Mouse (Mus musculus): ENCODE measurements around the gene Ucp1. TPM values are rescaled to one million over a fixed set of nuclear protein-coding genes. Genes with fewer than 3 reads are reported as not detected.

Gene Ucp1
- polyA plus RNA-seq, 1 experiment from 2014 or later: 0.14 TPM

DNA sequence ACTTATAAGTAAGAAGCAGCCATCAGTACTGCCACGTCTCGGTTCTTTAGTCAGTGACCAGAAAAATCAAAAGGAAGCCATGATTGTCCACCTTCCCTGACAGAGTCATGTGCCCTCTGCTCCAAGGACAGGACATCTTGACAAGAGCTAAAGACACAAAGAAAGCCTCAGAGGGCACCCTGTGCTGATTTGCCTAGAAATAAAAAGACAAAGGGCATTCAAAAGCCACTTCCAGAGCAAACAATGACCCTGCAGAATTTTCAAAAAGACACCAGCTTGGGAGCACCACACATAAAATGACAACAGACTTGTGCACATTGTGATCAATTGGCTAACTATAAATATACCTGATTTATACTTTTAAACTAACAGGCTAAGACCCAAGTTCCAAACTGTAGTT, 25.5 kb downstream of the Ucp1 start:
- Histone ChIP-seq H3K9me3 (ENCODE audit: control insufficient read depth, low read length) (no peaks in the 10 kb centered on the region), H3K36me3 (ENCODE audit: control insufficient read depth, insufficient read depth, low read length) (peaks cover 44% of the 10 kb centered on the region), H3K4me3 (ENCODE audit: low read depth, low read length) (no peak overlapping the region), H3K9ac (ENCODE audit: low read depth, low read length) (no peak overlapping the region), H3K27me3 (replicated peaks; ENCODE audit: control insufficient read depth, insufficient read depth, low read length) (no peaks in the 10 kb centered on the region), H3K4me2 (ENCODE audit: low read depth, low read length) (no peak overlapping the region), H3K4me1 (ENCODE audit: control insufficient read depth, insufficient read depth, low read length) (no peaks in the 10 kb centered on the region), H3K27ac (replicated peaks; ENCODE audit: low read depth, low read length) (0 out of 2 replicates have a peak overlapping the region, but pooled peaks have one; percentile 10)
- whole genome bisulfite sequencing: 52% methylated on average over 2 of the region's 2 CpGs
- no peak for DNase-seq (ENCODE audit: low spot score)
- no peak for ATAC-seq (ENCODE audit: low read depth)

DNA sequence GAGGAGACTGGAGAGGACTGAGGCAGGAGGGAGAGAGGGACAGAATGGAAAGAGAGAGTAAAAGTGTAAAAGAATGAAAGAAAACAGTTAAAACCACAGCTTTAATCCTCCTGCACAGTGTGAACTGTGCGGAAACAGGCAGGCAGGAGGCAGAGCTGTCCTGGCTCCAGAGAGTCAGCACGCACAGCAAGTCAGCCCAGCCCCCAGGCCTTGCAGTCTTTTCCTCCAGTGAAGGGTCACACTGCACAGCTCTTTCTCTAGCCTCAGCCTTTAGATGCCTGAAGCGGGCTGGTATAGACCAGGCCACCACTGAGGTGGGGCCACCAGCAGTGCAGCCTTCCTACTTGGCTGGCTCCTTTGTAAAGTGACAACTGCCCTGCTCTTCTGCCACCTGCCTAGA, 30.4 kb downstream of the Ucp1 start:
- H3K4me3 ChIP-seq (ENCODE audit: low read depth, low read length): no peak overlapping the region
- DNase-seq (ENCODE audit: low spot score) (no peak), ATAC-seq (ENCODE audit: low read depth) (no peak)
- no peaks in the 10 kb centered on the region for H3K27me3 ChIP-seq (replicated peaks; ENCODE audit: control insufficient read depth, insufficient read depth, low read length)
- peaks cover 59% of the 10 kb centered on the region for H3K36me3 ChIP-seq (ENCODE audit: control insufficient read depth, insufficient read depth, low read length)
- WGBS: 39% methylated on average over 3 of the region's 3 CpGs
- no peak overlapping the region for H3K27ac ChIP-seq (replicated peaks; ENCODE audit: low read depth, low read length)
- no peak overlapping the region for H3K4me2 ChIP-seq (ENCODE audit: low read depth, low read length)
- no peaks in the 10 kb centered on the region for H3K9me3 ChIP-seq (ENCODE audit: control insufficient read depth, low read length)
- no peak overlapping the region for H3K9ac ChIP-seq (ENCODE audit: low read depth, low read length)
- H3K4me1 ChIP-seq (ENCODE audit: control insufficient read depth, insufficient read depth, low read length): no peaks in the 10 kb centered on the region

- DNase-seq (ENCODE audit: low spot score): no peak
- H3K9ac ChIP-seq (ENCODE audit: low read depth, low read length): no peak overlapping the region
- 89% methylated on average over 6 of the region's 6 CpGs for WGBS
- H3K36me3 ChIP-seq (ENCODE audit: control insufficient read depth, insufficient read depth, low read length): peaks cover 52% of the 10 kb centered on the region
- no peaks in the 10 kb centered on the region for H3K27me3 ChIP-seq (replicated peaks; ENCODE audit: control insufficient read depth, insufficient read depth, low read length)
- ATAC-seq (ENCODE audit: low read depth): no peak
- no peak overlapping the region for H3K4me3 ChIP-seq (ENCODE audit: low read depth, low read length)
- H3K9me3 ChIP-seq (ENCODE audit: control insufficient read depth, low read length): no peaks in the 10 kb centered on the region
- no peak overlapping the region for H3K27ac ChIP-seq (replicated peaks; ENCODE audit: low read depth, low read length)
- no peak overlapping the region for H3K4me2 ChIP-seq (ENCODE audit: low read depth, low read length)
- H3K4me1 ChIP-seq (ENCODE audit: control insufficient read depth, insufficient read depth, low read length): no peaks in the 10 kb centered on the region
Measured at GRCm38 (mm10) chr8:83322374-83322773, 32.2 kb downstream of the Ucp1 start.

- no peaks in the 10 kb centered on the region for H3K27me3 ChIP-seq (replicated peaks; ENCODE audit: control insufficient read depth, insufficient read depth, low read length)
- H3K27ac ChIP-seq (replicated peaks; ENCODE audit: low read depth, low read length): no peak overlapping the region
- H3K36me3 ChIP-seq (ENCODE audit: control insufficient read depth, insufficient read depth, low read length): peaks cover 53% of the 10 kb centered on the region
- H3K4me2 ChIP-seq (ENCODE audit: low read depth, low read length): no peak overlapping the region
- H3K4me3 ChIP-seq (ENCODE audit: low read depth, low read length): no peak overlapping the region
- H3K9ac ChIP-seq (ENCODE audit: low read depth, low read length): no peak overlapping the region
- ATAC-seq (ENCODE audit: low read depth): no peak
- 84% methylated on average over 2 of the region's 2 CpGs for WGBS
- no peaks in the 10 kb centered on the region for H3K9me3 ChIP-seq (ENCODE audit: control insufficient read depth, low read length)
- H3K4me1 ChIP-seq (ENCODE audit: control insufficient read depth, insufficient read depth, low read length): no peaks in the 10 kb centered on the region
- DNase-seq (ENCODE audit: low spot score): no peak
Measured at GRCm38 (mm10) chr8:83323056-83323455, 32.9 kb downstream of the Ucp1 start.

GRCm38 (mm10) chr8:83327889-83328288, 37.7 kb downstream of the Ucp1 start:
- Histone ChIP-seq H3K4me2 (ENCODE audit: low read depth, low read length) (no peak overlapping the region), H3K27ac (replicated peaks; ENCODE audit: low read depth, low read length) (no peak overlapping the region), H3K4me1 (ENCODE audit: control insufficient read depth, insufficient read depth, low read length) (peaks cover 4% of the 10 kb centered on the region; the same call in 1 of the 2 replicates), H3K36me3 (ENCODE audit: control insufficient read depth, insufficient read depth, low read length) (peaks cover 26% of the 10 kb centered on the region; the same call in 1 of the 2 replicates), H3K4me3 (ENCODE audit: low read depth, low read length) (no peak overlapping the region), H3K9me3 (ENCODE audit: control insufficient read depth, low read length) (no peaks in the 10 kb centered on the region), H3K27me3 (replicated peaks; ENCODE audit: control insufficient read depth, insufficient read depth, low read length) (no peaks in the 10 kb centered on the region), H3K9ac (ENCODE audit: low read depth, low read length) (no peak overlapping the region)
- DNase-seq (ENCODE audit: low spot score): no peak
- no peak for ATAC-seq (ENCODE audit: low read depth)
- WGBS: 87% methylated on average over 5 of the region's 5 CpGs

- 11% methylated on average over 7 of the region's 7 CpGs for WGBS
- peaks cover 4% of the 10 kb centered on the region; the same call in 1 of the 2 replicates for H3K4me1 ChIP-seq (ENCODE audit: control insufficient read depth, insufficient read depth, low read length)
- no peak for ATAC-seq (ENCODE audit: low read depth)
Measured at GRCm38 (mm10) chr8:83331567-83331898, 41.4 kb downstream of the Ucp1 start.

DNA sequence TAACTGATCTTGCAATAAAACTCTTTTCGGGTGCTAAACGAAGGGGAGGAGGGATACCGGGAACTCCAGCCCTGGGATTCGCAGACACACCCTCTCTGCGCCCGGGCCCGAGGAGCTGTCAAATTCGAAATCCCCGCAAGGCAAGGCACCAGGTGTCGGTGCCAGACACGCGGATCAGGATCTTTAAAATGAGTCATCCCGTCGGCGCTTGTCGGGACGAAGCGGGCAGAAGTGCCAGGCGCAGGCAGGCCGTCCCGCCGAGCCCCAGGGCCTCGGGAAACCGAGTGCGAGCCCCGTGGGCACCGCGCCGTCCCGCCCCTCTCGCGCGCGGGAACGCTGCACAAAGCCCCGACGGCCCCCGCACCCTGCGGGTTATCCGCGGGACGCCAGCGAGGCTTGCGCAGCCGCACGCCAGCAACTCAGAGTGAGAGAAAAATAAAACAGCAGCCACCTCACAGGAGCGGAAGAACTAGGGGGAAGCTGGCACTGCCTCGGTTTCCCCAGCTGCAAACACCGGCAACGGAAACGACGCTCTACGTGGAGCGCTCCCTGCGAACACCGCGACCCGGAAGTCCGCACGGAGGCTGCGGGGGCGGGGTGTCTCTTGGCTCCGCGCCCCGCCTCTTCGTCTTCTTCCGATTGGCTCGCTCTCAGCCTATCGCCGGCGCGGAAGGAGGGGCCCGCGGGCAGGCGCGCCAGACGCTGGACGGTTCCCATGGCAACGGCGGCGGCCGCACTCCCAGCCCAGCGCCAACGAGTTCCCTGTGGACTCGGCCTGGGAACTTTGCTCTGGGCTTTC, 41.9 kb downstream of the Ucp1 start, which contains the start of gene Elmod2:
TSS of gene Elmod2 (minus strand) at position 588 of the 799 bp plus-strand sequence.
- Histone ChIP-seq H3K4me3 (ENCODE audit: low read depth, low read length) (peak within 1 kb of the TSS; percentile 91), H3K9me3 (ENCODE audit: control insufficient read depth, low read length) (no peaks in the 10 kb centered on the region), H3K27me3 (replicated peaks; ENCODE audit: control insufficient read depth, insufficient read depth, low read length) (no peaks in the 10 kb centered on the region), H3K4me2 (ENCODE audit: low read depth, low read length) (peak within 1 kb of the TSS; percentile 92), H3K4me1 (ENCODE audit: control insufficient read depth, insufficient read depth, low read length) (peaks cover 4% of the 10 kb centered on the region; the same call in 1 of the 2 replicates), H3K9ac (ENCODE audit: low read depth, low read length) (peak within 1 kb of the TSS; percentile 85), H3K36me3 (ENCODE audit: control insufficient read depth, insufficient read depth, low read length) (peaks cover 17% of the 10 kb centered on the region; the same call in 1 of the 2 replicates), H3K27ac (replicated peaks; ENCODE audit: low read depth, low read length) (peak within 1 kb of the TSS; percentile 68)
- peak; percentile 98 for DNase-seq (ENCODE audit: low spot score)
- peak; percentile 98 for ATAC-seq (ENCODE audit: low read depth)
- WGBS: under 1% methylated on average over 73 of the region's 85 CpGs

More at GRCm38 (mm10) chr8:83331567-83331898, 41.4 kb downstream of the Ucp1 start:
- Histone ChIP-seq H3K27me3 (replicated peaks; ENCODE audit: control insufficient read depth, insufficient read depth, low read length) (no peaks in the 10 kb centered on the region), H3K4me3 (ENCODE audit: low read depth, low read length) (peak overlapping the region; percentile 91), H3K9me3 (ENCODE audit: control insufficient read depth, low read length) (no peaks in the 10 kb centered on the region), H3K27ac (replicated peaks; ENCODE audit: low read depth, low read length) (no peak overlapping the region), H3K36me3 (ENCODE audit: control insufficient read depth, insufficient read depth, low read length) (peaks cover 20% of the 10 kb centered on the region; the same call in 1 of the 2 replicates), H3K4me2 (ENCODE audit: low read depth, low read length) (peak overlapping the region; percentile 92), H3K9ac (ENCODE audit: low read depth, low read length) (peak overlapping the region; percentile 85)
- peak; percentile 65 for DNase-seq (ENCODE audit: low spot score)

DNA sequence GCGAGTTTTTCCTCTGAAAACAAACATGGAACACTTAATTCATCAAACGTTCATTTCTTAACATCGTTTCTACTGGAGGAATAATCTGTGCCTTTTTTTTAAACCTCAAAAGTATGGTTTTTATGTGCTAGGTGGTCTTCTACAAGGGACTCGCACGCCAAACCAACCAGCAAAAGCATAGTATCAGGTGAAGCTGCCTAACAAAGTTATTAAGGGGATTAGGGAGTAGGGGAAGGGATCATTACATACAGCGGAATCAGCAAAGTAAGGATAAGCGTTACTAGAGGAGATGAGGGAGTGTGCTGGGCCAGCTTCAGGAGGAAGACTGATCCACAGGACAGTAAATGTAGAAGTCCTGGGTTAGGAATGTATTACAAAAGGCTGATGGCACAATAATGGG, 42.7 kb downstream of the Ucp1 start:
- no peak for ATAC-seq (ENCODE audit: low read depth)
- 6% methylated on average over 7 of the region's 7 CpGs for WGBS
- H3K27me3 ChIP-seq (replicated peaks; ENCODE audit: control insufficient read depth, insufficient read depth, low read length): no peaks in the 10 kb centered on the region
- H3K36me3 ChIP-seq (ENCODE audit: control insufficient read depth, insufficient read depth, low read length): peaks cover 9% of the 10 kb centered on the region; the same call in 1 of the 2 replicates
- DNase-seq (ENCODE audit: low spot score): no peak
- peak overlapping the region; percentile 91 for H3K4me3 ChIP-seq (ENCODE audit: low read depth, low read length)
- H3K4me2 ChIP-seq (ENCODE audit: low read depth, low read length): peak overlapping the region; percentile 62
- H3K27ac ChIP-seq (replicated peaks; ENCODE audit: low read depth, low read length): no peak overlapping the region
- no peaks in the 10 kb centered on the region for H3K9me3 ChIP-seq (ENCODE audit: control insufficient read depth, low read length)
- H3K4me1 ChIP-seq (ENCODE audit: control insufficient read depth, insufficient read depth, low read length): peaks cover 4% of the 10 kb centered on the region; the same call in 1 of the 2 replicates
- no peak overlapping the region; the same call in 1 of the 2 replicates for H3K9ac ChIP-seq (ENCODE audit: low read depth, low read length)

Measured in embryonic facial prominence, embryonic 14.5 days (tissue).